Mouse (Mus musculus): ENCODE data around the gene Ciapin1.

The Ciapin1 gene

DNA sequence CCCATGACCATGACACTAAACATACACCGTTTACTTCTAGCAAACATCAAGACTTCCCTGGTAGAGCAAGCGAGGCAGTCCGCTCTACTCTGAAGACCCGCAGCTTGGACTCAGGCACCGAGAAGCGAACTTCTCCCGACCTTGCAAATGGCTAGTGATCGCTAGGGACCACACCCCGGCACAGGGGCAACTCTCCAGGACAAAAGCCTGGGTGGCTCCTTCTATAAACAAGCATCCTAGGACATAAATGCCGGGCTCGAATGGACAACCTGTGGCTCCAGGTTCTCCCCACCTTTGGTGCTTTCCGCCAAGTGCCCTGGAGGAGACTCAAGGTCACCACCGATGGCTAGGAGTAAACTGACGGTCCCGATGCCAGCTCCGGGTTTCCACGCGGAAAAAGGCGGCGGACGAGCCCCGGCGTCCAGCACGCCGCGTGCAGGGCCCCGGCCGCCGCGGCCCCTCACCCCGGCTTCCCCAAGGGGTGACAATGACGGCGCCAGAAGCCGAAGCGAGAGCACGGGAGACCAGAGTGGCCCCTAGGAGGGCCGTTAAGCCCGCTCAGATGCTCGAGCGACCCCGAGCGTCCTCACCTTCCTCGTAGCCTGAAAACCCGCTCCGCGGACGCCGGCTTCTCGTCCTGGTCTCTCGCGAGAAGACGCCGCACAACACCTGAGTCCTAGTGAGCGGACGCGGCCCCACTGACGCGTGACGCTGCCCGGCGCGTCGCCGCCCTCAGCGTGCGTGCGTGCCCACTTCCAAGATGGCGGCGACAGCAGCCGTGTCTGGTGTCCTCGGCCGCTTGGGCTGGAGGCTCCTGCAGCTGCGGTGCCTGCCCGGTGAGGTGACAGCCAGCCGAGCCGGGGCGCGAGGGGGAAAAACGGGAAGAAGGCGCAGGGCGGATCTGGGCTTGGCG lies at the start of gene Ciapin1, which contains the start of gene Coq9:
Ciapin1 (minus strand) TSS at position 697 of the 913 bp plus-strand sequence.
Coq9 (plus strand) TSS at position 660 of the 913 bp plus-strand sequence.
- DNase-seq = peak; percentile 90

DNA sequence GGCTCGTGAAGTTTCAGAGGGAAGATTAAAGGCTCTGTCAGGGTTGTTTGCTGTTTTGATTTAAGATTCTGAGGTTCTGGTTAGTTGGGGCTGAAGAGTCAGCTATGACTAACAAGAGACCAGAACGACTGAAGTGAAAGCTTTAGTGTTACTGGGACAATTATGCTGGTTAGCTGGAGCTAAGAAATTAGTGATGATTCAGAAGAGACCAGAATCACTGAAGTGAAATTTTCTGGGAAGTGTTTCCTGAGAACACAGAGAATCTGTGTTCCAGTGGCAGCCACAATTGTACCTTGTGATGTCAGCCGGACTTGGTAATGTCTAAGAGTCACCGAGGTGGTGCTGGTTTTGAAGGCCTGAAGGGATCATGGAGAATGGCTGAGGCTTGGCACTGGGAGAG lies 42.6 kb upstream of the Ciapin1 start:
- DNase-seq = no peak

DNA sequence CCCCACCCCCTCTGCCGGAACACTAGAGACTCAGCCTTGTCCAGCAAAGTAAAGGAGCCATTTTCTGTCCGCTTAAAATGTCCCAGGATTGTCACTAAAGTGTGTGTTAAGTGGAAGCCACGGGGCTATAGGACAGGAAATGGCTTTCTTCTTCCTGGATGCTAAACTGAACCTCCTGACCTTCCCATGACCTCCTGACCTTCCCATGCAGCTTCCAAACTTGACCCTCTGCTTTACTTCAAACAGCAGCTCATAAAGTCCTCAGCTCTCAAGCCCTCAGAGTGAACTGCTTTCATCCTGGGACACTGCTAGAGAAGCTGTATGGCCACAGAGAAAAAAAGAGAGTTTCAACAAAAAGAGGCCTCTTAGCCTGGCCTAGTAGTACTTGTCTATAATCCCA lies 38.7 kb upstream of the Ciapin1 start:
- no peak for DNase-seq

DNA sequence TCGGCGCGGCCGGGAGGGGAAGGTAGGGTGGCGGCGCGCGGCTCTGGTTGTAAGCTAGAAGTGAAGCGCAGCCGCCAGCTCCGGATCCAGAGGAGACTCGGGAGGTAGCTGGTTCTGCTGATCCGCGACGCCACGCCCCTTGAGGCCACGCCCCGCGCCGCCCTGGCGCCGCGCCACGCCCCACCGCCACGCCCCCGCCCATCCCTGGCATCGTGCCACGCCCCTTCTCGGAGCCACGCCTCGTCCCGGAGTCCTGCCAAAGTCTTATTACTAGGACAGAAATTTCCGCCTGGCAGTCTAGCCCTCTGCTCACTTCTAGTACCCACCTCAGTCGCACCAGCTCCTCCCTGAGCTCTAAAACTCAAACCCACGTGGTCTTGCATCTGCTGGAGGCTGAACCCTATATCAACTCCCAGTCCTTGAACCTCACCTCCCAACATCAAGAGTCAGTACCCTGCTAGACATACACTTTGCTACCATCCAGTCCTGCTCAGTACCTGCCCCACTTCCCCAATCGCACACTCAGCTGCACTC lies 38.1 kb upstream of the Ciapin1 start, which contains the start of gene Dok4:
Dok4 (minus strand) TSS at position 134 of the 534 bp plus-strand sequence.
- peak; percentile 79 for DNase-seq

DNA sequence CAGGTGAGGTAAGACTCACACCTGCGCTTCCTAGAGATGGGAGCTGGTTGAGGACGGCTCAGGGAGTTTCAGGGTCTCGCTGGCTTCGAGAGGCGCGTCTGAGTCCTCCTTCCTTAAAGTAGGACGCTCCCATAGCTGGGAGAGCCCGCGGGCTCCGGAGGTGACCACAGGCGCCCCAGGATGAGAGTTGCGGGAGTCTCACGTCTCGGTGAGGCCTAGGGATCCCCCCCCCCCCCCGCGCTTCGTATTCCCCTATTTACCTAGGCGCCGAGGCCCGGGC lies 37.7 kb upstream of the Ciapin1 start:
- DNase-seq = no peak

DNA sequence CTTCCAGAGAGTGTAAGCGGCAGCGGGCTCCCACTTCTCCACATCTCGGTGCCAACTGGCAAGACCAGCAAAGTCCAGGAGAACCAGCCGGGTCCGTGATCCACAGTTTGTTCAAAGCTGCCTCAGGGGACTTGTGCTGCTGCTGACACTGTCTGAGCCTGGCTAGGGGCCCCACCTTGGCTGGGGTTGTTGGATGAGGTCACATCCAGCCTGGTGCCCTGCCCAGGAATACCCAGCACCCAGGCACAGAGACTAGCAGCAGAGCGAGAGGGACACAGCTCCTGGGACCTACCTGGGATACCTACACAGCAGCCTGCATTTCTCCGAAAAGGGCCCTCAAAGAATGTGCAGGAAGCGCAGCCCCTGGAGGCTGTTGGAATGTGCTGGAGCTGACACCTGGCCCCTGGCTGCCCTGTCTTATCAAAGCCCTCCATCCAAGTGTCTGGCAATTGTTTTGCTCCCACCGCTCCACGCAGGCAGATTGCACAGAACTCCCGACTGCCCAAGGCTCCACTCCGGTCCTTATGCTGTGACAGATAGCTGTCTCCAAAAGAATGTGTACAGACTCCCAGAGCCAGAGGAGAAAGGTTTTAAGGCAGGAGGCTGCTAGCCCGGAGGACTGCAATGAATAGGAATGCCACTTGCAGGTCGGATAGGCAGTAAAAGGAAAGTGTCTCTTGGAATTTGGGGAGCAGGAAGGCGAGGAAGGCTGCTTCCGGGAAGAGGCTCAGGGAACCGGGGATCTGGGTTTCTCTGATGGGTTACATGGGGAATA lies 37.1 kb upstream of the Ciapin1 start:
- no peak for DNase-seq

DNA sequence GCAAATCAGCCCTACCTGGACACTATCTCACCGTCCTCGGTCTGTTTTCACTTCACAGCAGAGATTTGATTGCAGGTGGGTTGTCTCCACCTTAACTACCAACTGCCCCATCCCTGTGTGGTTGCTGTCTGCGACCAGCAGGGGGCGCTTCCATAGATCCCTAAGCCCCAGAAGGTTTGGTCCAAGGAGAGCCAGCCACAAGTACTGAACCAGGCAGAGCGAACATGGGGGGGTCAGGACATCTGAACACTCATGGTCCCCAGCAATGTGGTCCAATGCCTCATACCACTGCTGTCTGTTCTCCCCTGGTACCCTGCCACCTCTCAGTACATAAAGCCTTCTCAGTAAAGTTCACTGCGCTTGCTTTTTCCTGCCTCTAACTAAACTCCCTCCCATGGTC lies 36.2 kb upstream of the Ciapin1 start:
- DNase-seq = peak; percentile 74

DNA sequence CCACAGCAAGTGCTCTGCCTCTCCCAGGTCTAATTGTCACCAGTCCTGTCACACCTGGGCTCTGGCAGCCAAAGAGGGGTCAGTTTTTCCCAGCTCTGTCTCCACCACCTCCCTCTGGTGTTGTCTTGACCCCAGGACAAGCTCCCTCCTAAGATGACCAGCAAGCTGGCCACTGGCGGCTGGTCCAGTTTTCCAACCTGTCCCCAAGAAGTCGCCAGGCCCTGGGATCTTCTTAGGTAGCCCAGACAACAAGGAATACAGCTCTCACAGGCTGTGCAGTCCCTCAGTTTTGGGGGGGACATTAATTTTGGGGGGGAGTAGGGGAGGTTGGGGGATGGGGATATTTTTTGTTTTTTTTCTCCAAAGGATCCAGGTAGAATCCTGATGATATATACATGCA lies 34.4 kb upstream of the Ciapin1 start:
- no peak for DNase-seq

DNA sequence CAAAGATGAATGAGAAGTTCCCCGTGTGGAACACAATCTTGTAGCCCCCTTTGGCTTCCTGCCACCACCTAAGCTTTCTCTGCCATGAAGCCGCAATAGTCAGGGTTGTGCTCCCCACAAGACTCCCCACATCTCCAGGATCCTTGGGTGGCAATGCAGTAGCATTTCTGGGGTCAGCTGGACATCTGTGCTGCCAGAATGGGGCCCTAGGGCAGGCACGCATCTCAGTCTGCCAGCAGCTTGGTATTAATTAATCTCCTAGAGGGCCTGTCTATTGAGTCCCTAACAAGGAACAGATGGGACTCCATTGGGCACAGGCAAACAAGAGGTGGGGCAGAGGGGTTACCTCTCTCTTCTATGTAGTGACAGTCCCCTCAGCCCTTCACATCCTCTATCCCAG lies 34.0 kb upstream of the Ciapin1 start:
- no peak for DNase-seq

DNA sequence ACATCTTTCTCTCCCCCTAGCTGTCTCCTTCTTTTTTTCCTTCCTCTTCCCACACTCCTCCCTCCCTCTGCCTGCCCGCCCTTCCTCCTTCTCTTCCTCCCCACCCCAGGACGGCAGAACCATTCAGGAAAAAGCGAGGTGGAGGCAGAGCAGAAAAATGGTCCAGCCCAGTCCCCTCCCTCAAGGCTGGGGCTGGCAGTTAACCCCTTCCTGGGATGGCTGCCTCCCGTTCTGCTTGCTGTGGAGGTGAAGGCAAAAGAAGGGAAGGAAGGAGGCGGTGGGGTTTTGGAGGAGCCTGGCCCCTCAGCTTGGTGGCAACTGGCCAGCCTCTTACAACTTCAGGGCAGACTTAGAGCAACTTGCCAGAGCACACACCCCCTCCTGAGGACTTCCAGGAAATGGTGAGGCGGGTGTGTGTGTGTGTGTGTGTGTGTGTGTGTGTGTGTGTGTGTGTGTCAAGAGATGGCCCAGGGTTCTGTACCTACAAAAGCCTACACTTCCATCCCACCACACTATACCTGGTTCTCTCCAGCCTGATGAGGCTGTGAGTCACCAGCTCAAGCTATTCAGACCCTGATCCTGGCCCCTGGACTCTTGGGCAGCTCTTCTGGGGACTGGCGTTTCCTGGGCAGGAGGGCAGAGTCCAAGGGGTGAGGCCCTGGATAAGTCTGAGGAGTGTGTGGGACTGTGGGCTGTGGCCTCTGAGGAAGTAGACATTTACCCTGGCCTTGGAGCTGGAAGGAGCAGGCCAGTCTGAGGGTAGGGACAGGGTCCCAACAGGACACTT lies 33.1 kb upstream of the Ciapin1 start:
- DNase-seq = peak; percentile 73

DNA sequence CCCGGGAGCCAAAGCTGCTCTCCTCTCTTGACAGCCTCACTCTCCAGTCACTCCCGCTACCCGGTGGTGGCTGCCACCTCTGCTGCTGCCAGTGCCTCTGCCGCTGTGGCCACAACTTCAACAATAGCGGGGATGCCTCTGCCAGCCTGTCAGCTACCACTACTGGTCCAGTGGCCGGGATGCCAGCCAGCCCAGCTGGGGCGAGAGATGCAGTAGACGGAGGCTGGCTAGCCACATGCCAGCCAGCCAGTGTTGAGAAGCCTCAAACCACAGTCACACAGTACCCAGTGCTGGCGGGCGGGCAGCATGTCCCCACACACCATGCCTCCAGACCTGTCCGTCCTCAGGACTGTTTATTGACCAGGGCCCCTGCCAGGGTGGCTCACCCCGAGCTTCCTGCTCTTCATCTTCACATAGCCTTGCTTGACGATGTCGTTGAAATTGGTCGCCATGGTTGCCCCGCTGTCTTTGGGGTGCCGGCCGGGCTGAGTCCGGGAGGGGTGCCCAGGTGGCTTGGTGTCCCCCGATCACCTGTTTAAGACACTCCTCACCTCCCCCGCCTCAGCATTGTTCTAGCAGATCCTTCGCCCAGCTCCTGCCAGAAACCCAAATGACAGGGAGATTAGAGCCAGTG lies 32.4 kb upstream of the Ciapin1 start:
- DNase-seq = peak; percentile 74

DNA sequence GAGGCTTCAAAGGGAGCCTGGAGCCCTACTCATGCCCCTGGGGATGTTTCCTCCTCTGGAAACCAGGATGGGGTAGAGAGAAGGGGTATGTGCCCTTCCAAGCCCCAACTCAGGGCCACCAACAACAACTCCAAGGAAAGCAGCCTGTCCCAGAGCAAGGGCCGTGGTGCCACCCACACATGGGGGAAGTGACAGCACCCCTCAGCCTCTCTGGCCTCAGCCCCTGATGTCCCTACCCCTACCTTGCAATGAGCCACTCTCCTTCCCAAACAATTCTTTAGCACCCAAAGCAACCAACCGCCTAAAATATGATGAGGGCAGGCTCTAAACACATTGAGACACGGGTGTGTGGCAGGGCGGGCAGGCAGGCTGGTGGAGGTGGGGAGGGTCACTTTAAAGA lies 31.8 kb upstream of the Ciapin1 start:
- no peak for DNase-seq

DNA sequence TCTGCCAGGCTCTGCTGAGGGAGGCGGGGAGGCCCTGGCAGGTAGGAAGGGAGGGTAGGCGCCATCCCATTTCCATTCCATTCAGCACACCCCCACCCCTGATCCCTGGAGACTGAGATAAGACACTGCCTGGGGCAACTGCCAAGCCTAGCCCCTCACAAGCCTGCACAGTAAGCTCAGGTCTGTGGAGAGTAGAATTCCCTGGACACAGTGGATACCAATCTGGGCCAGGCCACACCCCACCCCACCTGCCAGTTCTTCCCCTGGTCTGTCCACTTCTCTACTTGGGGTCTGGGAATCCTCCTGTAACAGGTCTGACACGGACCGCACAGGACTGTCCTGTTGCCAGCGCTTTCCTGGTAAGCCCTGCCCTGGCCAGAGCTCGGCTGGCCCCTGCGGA lies 31.0 kb upstream of the Ciapin1 start:
- DNase-seq = no peak

DNA sequence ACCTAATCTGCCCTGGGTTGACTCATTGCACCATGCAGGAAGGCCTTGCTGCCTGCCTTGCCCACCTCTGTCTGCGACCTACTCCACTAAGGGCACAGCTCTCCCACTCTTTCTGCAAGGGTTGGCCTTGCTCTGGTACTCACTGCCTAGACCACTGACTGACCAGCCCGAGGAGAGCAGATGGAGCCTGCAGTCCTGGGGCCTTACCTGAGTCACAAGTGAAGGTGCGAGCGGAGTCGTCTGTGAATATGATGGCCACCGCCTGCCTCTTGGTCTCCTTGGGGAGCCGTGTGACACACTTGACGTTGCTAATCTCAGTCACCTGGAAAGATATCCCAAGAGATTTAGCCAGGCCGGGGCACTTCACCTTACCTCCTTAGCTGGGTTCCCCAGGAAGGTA lies 28.8 kb upstream of the Ciapin1 start:
- DNase-seq = no peak

DNA sequence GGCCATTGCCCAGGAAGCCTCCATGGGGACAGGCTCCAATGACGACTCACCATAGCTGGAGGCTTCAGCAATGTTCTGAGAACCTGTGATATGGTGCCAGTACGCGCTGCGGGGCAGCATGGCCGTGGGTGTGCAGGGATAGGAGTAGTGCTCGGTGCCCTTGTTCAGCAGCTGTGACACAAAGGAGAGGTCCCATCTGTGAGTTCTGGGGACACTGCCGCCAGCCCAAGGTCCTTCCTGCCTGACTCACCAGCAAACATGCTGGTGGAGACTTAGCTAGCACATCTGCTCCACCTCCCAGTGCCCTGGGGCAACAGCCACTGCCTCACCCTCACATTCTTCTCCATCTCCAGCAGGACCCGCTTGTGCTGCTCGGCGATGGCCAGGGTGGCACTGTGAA lies 27.1 kb upstream of the Ciapin1 start:
- no peak for DNase-seq

DNA sequence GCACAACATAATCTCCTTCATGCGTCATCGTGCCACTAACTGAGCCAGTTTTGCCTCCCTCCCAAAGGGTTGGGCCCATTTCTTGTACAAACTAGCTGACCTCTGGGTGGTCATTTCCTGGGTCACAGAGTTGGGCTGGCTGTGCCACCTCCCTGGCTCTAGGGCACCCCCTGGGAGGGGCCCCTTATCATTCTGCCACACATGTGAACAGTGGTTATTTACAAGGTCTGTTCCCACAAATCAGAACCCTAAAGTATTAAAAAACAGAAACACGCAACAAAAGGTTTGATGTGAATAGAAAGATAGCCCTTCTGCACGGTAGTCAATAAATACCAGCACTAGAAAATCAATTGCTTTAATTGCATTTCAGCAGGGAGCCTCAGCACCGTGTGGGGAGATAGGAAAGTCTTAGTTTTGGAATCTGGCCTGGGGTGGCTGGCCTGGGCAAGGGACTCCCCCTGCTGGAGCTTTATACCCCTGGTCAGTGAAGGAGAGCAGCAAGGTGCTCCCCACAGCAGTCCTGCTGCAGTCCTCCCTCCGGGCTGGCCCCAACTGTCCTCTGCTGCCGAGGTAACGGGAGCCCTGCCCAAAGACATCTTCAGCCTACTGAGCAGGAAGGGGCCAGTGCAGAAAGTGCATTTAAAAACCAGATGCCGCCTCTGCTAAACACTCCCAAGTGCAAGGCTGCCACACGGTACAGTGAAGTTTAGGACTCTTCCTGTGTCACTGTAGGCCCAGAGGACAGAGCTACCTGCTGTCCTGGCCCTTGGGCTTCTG lies 25.9 kb upstream of the Ciapin1 start:
- no peak for DNase-seq

DNA sequence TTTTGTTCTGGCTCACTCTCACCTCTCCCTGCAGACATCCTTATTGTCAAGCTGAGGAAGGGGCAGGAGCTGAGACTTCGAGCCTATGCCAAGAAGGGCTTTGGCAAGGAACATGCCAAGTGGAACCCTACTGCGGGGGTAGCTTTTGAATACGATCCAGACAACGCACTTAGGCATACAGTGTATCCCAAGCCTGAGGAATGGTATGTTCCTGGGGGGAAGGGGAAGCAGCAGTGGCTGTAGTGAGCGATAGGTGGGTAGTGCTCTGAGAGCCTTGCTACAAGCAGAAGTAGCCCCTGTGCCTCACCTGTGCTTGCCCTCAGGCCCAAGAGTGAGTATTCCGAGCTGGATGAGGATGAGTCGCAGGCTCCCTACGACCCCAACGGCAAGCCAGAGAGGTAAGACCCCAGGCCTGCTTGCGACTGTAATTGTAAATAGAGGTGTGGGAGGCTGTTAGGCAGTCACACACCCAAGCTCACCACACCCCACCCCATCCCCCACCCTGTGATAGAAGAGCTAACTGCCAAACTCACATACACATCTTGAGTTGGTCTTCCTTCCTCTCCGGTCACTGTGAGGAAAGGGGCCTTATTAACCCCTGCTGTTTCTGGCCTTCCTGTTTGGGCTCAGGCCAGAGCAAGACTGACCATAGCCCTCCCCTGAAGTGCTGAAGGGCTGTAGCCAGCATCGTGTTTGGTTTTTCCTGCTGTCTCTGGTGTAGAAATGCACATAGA lies 24.5 kb upstream of the Ciapin1 start:
- DNase-seq = no peak

DNA sequence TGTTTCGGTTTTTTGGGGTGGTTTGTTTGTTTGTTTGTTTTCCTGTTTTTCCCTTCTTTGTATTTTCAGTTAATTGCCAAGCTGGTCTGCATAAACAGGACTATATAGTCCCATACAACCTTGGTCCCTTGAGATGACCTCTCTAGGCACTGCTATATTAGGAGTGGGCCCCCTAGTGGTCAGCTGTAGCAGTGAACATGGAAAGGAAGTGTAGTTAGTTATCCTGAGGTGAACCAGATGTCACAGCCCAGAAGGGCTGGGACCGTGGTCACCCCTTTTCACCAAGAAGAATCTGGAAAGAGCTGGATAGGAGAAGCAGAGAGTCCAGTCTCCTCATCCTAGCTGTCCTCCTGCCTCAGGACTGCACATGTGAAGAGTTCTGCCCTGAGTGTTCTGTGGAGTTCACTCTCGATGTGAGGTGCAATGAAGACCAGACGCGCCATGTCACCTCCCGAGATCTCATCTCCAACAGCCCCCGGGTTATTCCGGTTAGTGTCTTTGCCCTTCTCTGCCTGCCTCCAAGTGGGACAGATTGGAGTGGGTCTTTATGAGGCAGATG lies 23.3 kb upstream of the Ciapin1 start:
- DNase-seq = peak; percentile 64

DNA sequence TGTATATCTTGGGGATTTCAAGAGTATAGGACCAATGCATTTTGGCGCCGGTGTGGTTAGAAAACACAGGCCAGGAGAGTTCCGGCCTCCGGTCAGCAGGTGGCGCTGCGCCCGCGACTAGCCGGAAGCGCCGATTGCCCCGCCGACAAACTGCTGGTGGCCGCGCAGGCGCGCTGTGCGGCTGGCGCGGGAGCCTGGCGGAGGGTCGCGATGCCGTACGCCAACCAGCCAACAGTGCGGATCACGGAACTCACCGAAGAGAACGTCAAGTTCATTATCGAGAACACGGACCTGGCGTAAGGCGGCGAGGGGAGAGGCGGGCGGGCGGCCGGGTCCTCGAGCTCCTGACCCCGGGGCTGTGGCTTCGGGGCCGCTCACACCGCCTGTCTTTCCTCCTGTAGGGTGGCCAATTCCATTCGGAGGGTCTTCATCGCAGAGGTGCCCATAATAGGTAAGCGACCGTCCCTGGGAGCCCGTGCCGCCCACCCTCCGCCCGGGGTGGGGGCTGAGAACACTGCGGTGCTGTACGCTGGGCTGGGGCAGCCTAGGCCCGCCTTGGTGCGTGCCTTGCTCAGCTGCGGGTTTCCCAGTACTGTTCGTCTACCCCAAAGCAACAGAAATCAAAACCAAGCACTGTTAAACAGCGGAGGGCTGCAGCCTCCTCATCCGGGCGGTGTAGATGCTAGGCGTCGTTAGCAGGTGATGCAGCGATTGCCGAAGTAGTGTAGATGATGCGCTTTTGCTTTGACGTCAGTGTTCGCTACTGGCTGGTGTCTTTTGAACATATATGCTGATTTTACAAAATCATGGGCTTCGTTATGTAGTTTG lies 19.4 kb upstream of the Ciapin1 start, which contains the start of gene Polr2c:
Polr2c (plus strand) TSS at position 105 of the 828 bp plus-strand sequence.
- peak; percentile 95 for DNase-seq

DNA sequence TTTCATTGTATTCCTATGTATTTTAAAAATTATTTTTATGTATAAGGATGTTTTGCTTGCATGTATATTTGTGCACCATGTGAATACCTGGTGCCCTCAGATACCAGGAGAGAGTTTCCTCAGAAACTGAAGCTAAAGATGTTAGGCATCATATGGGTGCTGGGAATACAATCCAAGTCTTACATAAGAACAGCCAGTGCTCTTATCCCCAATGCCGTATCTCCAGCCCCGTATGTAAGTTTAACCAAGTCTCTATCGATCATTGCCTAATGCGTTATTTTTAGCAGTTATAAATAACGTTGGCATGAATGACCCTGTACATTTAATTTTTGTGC lies 18.8 kb upstream of the Ciapin1 start:
- no peak for DNase-seq
